Mouse (Mus musculus) erythroblast, embryonic 14.5 days (primary cell): ENCODE measurements around the gene Btaf1.

Experiments
- GATA1 ChIP-seq: IDR thresholded peaks from 2 replicates; pipeline ENCODE4 v1.6.1; 2012; ENCODE audit warnings: low read length, inconsistent platforms, mixed read lengths
- TAL1 ChIP-seq: IDR thresholded peaks from 3 replicates; pipeline ENCODE4 v1.6.1; 2012; ENCODE audit warnings: low read length, inconsistent platforms, mixed read lengths

- no peak for TF ChIP-seq GATA1
- TF ChIP-seq TAL1: no peak
Observed at GRCm38 (mm10) chr19:37029771-37030170, 103.9 kb downstream of the Btaf1 start.
